Mouse (Mus musculus): ENCODE measurements around the gene Klhdc1. TPM values are rescaled to one million over a fixed set of nuclear protein-coding genes. Genes with fewer than 3 reads are reported as not detected.

The Klhdc1 gene
- polyA plus RNA-seq, 1 experiment from 2014 or later = 11.5 TPM

DNA sequence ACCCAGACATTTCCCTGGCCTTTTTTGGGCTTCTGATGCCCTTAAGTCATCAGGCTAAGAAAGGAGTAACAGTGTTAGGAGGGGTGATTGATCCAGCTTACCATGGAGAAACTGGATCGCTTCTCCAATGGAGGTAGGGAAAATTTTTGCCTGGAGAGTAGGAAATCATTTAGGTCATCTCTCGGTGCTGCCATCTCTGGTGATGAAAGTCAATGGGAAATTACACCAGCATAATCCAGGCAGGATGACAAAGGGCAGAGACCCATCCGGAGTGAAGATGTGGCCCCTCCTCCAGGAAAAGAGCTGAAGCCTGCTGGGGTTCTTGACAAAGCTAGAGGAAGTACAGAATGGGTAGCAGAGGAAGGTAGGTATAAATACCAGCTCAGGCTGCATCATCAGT is 2.7 kb upstream of the Klhdc1 start:
- no peak overlapping the region for H3K9ac ChIP-seq (ENCODE audit: low read length)
- ATAC-seq (ENCODE audit: insufficient number of reproducible peaks, insufficient read depth, low FRiP score, low read depth) = no peak
- H3K4me2 ChIP-seq (ENCODE audit: low read length) = no peak overlapping the region
- H3K27ac ChIP-seq (replicated peaks in 1 of 2; ENCODE audit: control insufficient read depth in 1 of 2, insufficient read depth in 1 of 2, low read depth in 2 of 2, low read length in 2 of 2) = no peak overlapping the region
- H3K36me3 ChIP-seq (ENCODE audit: control insufficient read depth, insufficient read depth, low read length) = no peaks in the 10 kb centered on the region
- 30% methylated on average over 3 of the region's 3 CpGs for WGBS
- no peaks in the 10 kb centered on the region for H3K9me3 ChIP-seq (ENCODE audit: control insufficient read depth, low read length)
- H3K4me3 ChIP-seq (ENCODE audit: control insufficient read depth in 1 of 2, insufficient read depth in 1 of 2, low read depth in 1 of 2, low read length in 2 of 2) = no peak overlapping the region
- H3K4me1 ChIP-seq (ENCODE audit: control insufficient read depth in 2 of 2, insufficient read depth in 2 of 2, low read length in 2 of 2) = peaks cover 0 to 7% of the 10 kb centered on the region in 2 experiments; a peak in 2 of 4 replicates
- H3K27me3 ChIP-seq (ENCODE audit: control insufficient read depth, insufficient read depth, low read length) = no peaks in the 10 kb centered on the region

DNA sequence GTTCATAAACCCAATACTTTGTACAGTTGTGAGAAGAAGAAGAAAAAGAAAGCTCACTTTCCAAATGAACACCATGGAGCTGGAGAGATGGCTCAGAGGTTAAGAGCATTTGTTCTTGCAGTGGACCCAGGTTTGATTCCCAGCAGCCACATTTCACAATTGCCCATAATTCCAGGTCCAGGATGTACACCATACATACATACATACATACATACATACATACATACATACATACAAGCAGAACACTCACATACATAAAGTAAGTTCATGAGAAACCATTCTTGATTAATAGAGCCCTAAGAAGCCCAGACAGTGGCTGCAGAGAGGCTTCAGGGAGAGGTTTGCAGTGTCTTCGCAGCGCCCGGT is 412 bp downstream of the Klhdc1 start:
- peak overlapping the region; percentile 69 for H3K4me2 ChIP-seq (ENCODE audit: low read length)
- H3K9me3 ChIP-seq (ENCODE audit: control insufficient read depth, low read length) = no peaks in the 10 kb centered on the region
- WGBS = 3% methylated on average over 3 of the region's 3 CpGs
- peak overlapping the region; percentile 67 to 69 for H3K4me3 ChIP-seq (ENCODE audit: control insufficient read depth in 1 of 2, insufficient read depth in 1 of 2, low read depth in 1 of 2, low read length in 2 of 2)
- no peak for ATAC-seq (ENCODE audit: insufficient number of reproducible peaks, insufficient read depth, low FRiP score, low read depth)
- H3K4me1 ChIP-seq (ENCODE audit: control insufficient read depth in 2 of 2, insufficient read depth in 2 of 2, low read length in 2 of 2) = peaks cover 0 to 7% of the 10 kb centered on the region in 2 experiments; a peak in 2 of 4 replicates
- no peaks in the 10 kb centered on the region for H3K36me3 ChIP-seq (ENCODE audit: control insufficient read depth, insufficient read depth, low read length)
- no peaks in the 10 kb centered on the region for H3K27me3 ChIP-seq (ENCODE audit: control insufficient read depth, insufficient read depth, low read length)
- H3K9ac ChIP-seq (ENCODE audit: low read length) = peak overlapping the region; percentile 88
- H3K27ac ChIP-seq (replicated peaks in 1 of 2; ENCODE audit: control insufficient read depth in 1 of 2, insufficient read depth in 1 of 2, low read depth in 2 of 2, low read length in 2 of 2) = peak overlapping the region; percentile 77 to 89

GRCm38 (mm10) chr12:69241771-69242431 is 925 bp downstream of the Klhdc1 start:
- ATAC-seq (ENCODE audit: insufficient number of reproducible peaks, insufficient read depth, low FRiP score, low read depth) = peak; percentile 89
- peak overlapping the region; percentile 88 for H3K9ac ChIP-seq (ENCODE audit: low read length)
- H3K36me3 ChIP-seq (ENCODE audit: control insufficient read depth, insufficient read depth, low read length) = no peaks in the 10 kb centered on the region
- under 1% methylated on average over 62 of the region's 64 CpGs for WGBS
- peak overlapping the region; percentile 69 for H3K4me2 ChIP-seq (ENCODE audit: low read length)
- no peaks in the 10 kb centered on the region for H3K27me3 ChIP-seq (ENCODE audit: control insufficient read depth, insufficient read depth, low read length)
- peaks cover 0 to 7% of the 10 kb centered on the region in 2 experiments; a peak in 2 of 4 replicates for H3K4me1 ChIP-seq (ENCODE audit: control insufficient read depth in 2 of 2, insufficient read depth in 2 of 2, low read length in 2 of 2)
- peak overlapping the region; percentile 77 to 89 for H3K27ac ChIP-seq (replicated peaks in 1 of 2; ENCODE audit: control insufficient read depth in 1 of 2, insufficient read depth in 1 of 2, low read depth in 2 of 2, low read length in 2 of 2)
- H3K9me3 ChIP-seq (ENCODE audit: control insufficient read depth, low read length) = no peaks in the 10 kb centered on the region
- H3K4me3 ChIP-seq (ENCODE audit: control insufficient read depth in 1 of 2, insufficient read depth in 1 of 2, low read depth in 1 of 2, low read length in 2 of 2) = peak overlapping the region; percentile 67 to 69

DNA sequence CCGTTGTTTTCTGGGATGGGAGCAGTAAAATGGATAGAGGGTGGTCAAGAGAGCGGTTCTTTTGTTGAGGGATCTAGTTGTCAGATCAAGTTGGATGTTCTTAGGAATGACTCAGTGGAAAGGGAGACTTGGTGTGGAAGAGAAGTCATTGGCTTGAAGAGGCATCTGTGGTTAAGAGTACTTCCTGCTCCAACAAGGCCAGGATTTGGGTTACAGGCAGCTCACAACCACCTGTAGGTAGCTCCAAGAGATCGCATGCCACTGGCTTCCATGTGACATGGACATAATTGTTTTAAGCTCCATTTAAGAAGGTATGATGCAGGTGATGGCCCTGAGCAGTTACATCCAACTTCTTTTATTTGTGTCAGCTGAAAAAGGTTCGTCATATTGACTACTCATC is 8.8 kb downstream of the Klhdc1 start:
- Histone ChIP-seq H3K4me3 (ENCODE audit: control insufficient read depth in 1 of 2, insufficient read depth in 1 of 2, low read depth in 1 of 2, low read length in 2 of 2) (no peak overlapping the region), H3K27ac (replicated peaks in 1 of 2; ENCODE audit: control insufficient read depth in 1 of 2, insufficient read depth in 1 of 2, low read depth in 2 of 2, low read length in 2 of 2) (no peak overlapping the region), H3K9me3 (ENCODE audit: control insufficient read depth, low read length) (no peaks in the 10 kb centered on the region), H3K4me1 (ENCODE audit: control insufficient read depth in 2 of 2, insufficient read depth in 2 of 2, low read length in 2 of 2) (no peaks in the 10 kb centered on the region), H3K36me3 (ENCODE audit: control insufficient read depth, insufficient read depth, low read length) (no peaks in the 10 kb centered on the region), H3K4me2 (ENCODE audit: low read length) (no peak overlapping the region), H3K9ac (ENCODE audit: low read length) (no peak overlapping the region), H3K27me3 (ENCODE audit: control insufficient read depth, insufficient read depth, low read length) (no peaks in the 10 kb centered on the region)
- 86% methylated on average over 4 of the region's 4 CpGs for WGBS
- no peak for ATAC-seq (ENCODE audit: insufficient number of reproducible peaks, insufficient read depth, low FRiP score, low read depth)

DNA sequence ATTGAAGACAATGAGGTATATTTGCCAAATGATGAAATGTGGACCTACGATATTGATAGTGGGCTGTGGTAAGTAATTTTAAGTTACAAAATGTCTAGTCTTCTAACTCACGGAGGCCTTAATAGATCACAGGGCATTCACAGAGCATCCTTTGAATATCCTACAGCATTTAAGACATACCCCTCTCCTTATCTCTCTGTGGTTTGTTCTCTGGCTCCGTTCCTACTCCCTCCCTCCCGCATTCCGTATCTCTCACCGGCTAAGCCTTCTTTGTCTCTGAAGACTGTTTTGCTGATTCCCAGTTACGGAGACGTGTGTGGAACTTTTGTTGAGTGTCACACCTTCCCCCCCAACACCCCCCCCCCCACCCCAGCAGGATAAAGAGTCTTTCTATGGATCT is 9.8 kb downstream of the Klhdc1 start:
- Histone ChIP-seq H3K4me3 (ENCODE audit: control insufficient read depth in 1 of 2, insufficient read depth in 1 of 2, low read depth in 1 of 2, low read length in 2 of 2) (no peak overlapping the region), H3K36me3 (ENCODE audit: control insufficient read depth, insufficient read depth, low read length) (no peaks in the 10 kb centered on the region), H3K9me3 (ENCODE audit: control insufficient read depth, low read length) (no peaks in the 10 kb centered on the region), H3K27ac (replicated peaks in 1 of 2; ENCODE audit: control insufficient read depth in 1 of 2, insufficient read depth in 1 of 2, low read depth in 2 of 2, low read length in 2 of 2) (no peak overlapping the region), H3K27me3 (ENCODE audit: control insufficient read depth, insufficient read depth, low read length) (no peaks in the 10 kb centered on the region), H3K4me2 (ENCODE audit: low read length) (no peak overlapping the region), H3K4me1 (ENCODE audit: control insufficient read depth in 2 of 2, insufficient read depth in 2 of 2, low read length in 2 of 2) (no peaks in the 10 kb centered on the region), H3K9ac (ENCODE audit: low read length) (no peak overlapping the region)
- 35% methylated on average over 8 of the region's 8 CpGs for WGBS
- ATAC-seq (ENCODE audit: insufficient number of reproducible peaks, insufficient read depth, low FRiP score, low read depth) = no peak

DNA sequence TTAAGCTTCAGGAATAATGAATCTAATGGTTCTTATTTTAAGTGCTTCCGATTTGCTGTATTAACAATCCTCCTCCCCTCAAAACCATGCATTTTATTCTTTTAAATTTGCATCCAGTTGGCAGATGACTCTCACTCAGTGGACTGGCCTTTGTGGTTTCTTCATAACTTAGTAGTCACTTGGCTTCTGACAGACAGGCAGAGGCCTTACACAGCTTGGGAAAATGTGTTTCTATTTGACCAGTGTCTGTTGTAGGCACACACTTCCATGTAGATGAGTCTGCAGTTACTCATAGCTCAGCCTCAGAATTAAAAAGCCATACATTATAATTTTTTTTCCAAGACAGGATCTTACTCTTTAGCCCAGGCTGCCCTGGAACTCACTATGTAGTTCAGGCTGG is 12.8 kb downstream of the Klhdc1 start:
- H3K4me1 ChIP-seq (ENCODE audit: control insufficient read depth in 2 of 2, insufficient read depth in 2 of 2, low read length in 2 of 2) = no peaks in the 10 kb centered on the region
- no peak overlapping the region for H3K4me2 ChIP-seq (ENCODE audit: low read length)
- H3K36me3 ChIP-seq (ENCODE audit: control insufficient read depth, insufficient read depth, low read length) = no peaks in the 10 kb centered on the region
- no peak for ATAC-seq (ENCODE audit: insufficient number of reproducible peaks, insufficient read depth, low FRiP score, low read depth)
- H3K27ac ChIP-seq (replicated peaks in 1 of 2; ENCODE audit: control insufficient read depth in 1 of 2, insufficient read depth in 1 of 2, low read depth in 2 of 2, low read length in 2 of 2) = no peak overlapping the region
- H3K9me3 ChIP-seq (ENCODE audit: control insufficient read depth, low read length) = no peaks in the 10 kb centered on the region
- H3K9ac ChIP-seq (ENCODE audit: low read length) = no peak overlapping the region
- no peak overlapping the region for H3K4me3 ChIP-seq (ENCODE audit: control insufficient read depth in 1 of 2, insufficient read depth in 1 of 2, low read depth in 1 of 2, low read length in 2 of 2)
- 92% methylated on average over 1 of the region's 1 CpGs for WGBS
- no peaks in the 10 kb centered on the region for H3K27me3 ChIP-seq (ENCODE audit: control insufficient read depth, insufficient read depth, low read length)

- Histone ChIP-seq H3K4me2 (ENCODE audit: low read length) (no peak overlapping the region), H3K4me3 (ENCODE audit: control insufficient read depth in 1 of 2, insufficient read depth in 1 of 2, low read depth in 1 of 2, low read length in 2 of 2) (no peak overlapping the region), H3K27ac (replicated peaks in 1 of 2; ENCODE audit: control insufficient read depth in 1 of 2, insufficient read depth in 1 of 2, low read depth in 2 of 2, low read length in 2 of 2) (no peak overlapping the region), H3K36me3 (ENCODE audit: control insufficient read depth, insufficient read depth, low read length) (no peaks in the 10 kb centered on the region), H3K27me3 (ENCODE audit: control insufficient read depth, insufficient read depth, low read length) (no peaks in the 10 kb centered on the region), H3K9me3 (ENCODE audit: control insufficient read depth, low read length) (no peaks in the 10 kb centered on the region), H3K4me1 (ENCODE audit: control insufficient read depth in 2 of 2, insufficient read depth in 2 of 2, low read length in 2 of 2) (no peaks in the 10 kb centered on the region), H3K9ac (ENCODE audit: low read length) (no peak overlapping the region)
- ATAC-seq (ENCODE audit: insufficient number of reproducible peaks, insufficient read depth, low FRiP score, low read depth) = no peak
- WGBS = 83% methylated on average over 11 of the region's 11 CpGs
These were observed 16.9 kb downstream of the Klhdc1 start for GRCm38 (mm10) chr12:69257836-69258235.

- Histone ChIP-seq H3K4me3 (ENCODE audit: control insufficient read depth in 1 of 2, insufficient read depth in 1 of 2, low read depth in 1 of 2, low read length in 2 of 2) (no peak overlapping the region), H3K4me1 (ENCODE audit: control insufficient read depth in 2 of 2, insufficient read depth in 2 of 2, low read length in 2 of 2) (no peaks in the 10 kb centered on the region), H3K4me2 (ENCODE audit: low read length) (no peak overlapping the region), H3K9ac (ENCODE audit: low read length) (no peak overlapping the region), H3K36me3 (ENCODE audit: control insufficient read depth, insufficient read depth, low read length) (no peaks in the 10 kb centered on the region), H3K27me3 (ENCODE audit: control insufficient read depth, insufficient read depth, low read length) (no peaks in the 10 kb centered on the region), H3K9me3 (ENCODE audit: control insufficient read depth, low read length) (no peaks in the 10 kb centered on the region), H3K27ac (replicated peaks in 1 of 2; ENCODE audit: control insufficient read depth in 1 of 2, insufficient read depth in 1 of 2, low read depth in 2 of 2, low read length in 2 of 2) (no peak overlapping the region)
- no peak for ATAC-seq (ENCODE audit: insufficient number of reproducible peaks, insufficient read depth, low FRiP score, low read depth)
- WGBS = 87% methylated on average over 5 of the region's 5 CpGs
These were observed 21.3 kb downstream of the Klhdc1 start for GRCm38 (mm10) chr12:69262251-69262650.
